Mouse (Mus musculus) heart, postnatal 0 days (tissue): ENCODE results near the gene Rsph9.

Experiments used
- CTCF ChIP-seq: IDR thresholded peaks from 2 replicates; pipeline ENCODE4 v1.5.1; 2016; ENCODE audit warnings: antibody characterized with exemption, control low read depth, low read depth
- EP300 ChIP-seq: IDR thresholded peaks from 2 replicates; pipeline ENCODE4 v1.6.1; 2016; ENCODE audit warnings: antibody characterized with exemption, low read depth

- TF ChIP-seq CTCF (no peak), EP300 (no peak)
These were observed 18.5 kb upstream of the Rsph9 start for GRCm38 (mm10) chr17:46162551-46162950.
